Mouse (Mus musculus): Measurements from ENCODE around the gene Kcnj11. TPM values are rescaled to one million over a fixed set of nuclear protein-coding genes. Genes with fewer than 3 reads are reported as not detected.

The Kcnj11 gene
- total RNA-seq (2021) (100 to 1,000 TPM; 111 to 123 TPM), polyA plus RNA-seq (2012; rRNA removed) (110 and 182 TPM in 2 replicates)
- long read RNA-seq, transcript Kcnj11-201 (2 exons, 917 nt), result minor isoform, 7 of 126 reads
- long read RNA-seq, transcript Kcnj11-205 (1 exons, 3,142 nt), result major isoform, 117 of 126 reads
- long read RNA-seq, partial matches to known transcripts, result 0 of 126 reads
- long read RNA-seq, other reads (novel, unspliced or antisense), result 0 of 126 reads

DNA sequence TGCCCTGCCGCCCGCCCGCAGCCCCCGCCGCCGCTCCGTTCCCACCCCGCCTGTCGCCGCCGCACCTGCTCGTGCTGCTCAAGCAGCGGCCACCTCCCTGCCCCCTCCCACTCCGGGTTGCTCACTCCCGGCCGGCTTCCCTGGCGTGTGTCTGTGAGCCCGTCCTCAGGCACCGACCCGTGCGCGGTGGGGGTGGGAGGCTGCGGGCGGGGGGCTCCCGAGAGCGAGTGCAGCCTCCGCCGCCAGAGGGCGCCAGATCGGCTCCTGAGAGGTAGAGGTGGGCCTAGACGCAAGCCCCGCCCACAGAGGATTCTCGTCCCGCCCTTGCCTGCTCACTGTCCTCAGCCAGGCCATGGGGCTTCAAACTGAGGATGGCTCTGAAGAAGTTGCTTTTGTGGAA, at the start of gene Kcnj11:
Gene Kcnj11 (minus strand): TSS at position 202 of the 400 bp plus-strand sequence.
- intact Hi-C loops (cut with DNase I), result no loop called here
- Histone ChIP-seq H3K79me2 (replicated peaks; ENCODE audit: control insufficient read depth, insufficient read depth, low read length) (no peaks in the 10 kb centered on the region), H3K9ac (ENCODE audit: low read depth, low read length) (peak within 1 kb of the TSS; percentile 85), H3K4me1 (ENCODE audit: control insufficient read depth, insufficient read depth, low read length) (peaks cover 5% of the 10 kb centered on the region; the same call in 1 of the 2 replicates), H3K36me3 (ENCODE audit: control insufficient read depth, insufficient read depth, low read length) (no peaks in the 10 kb centered on the region), H3K27me3 (ENCODE audit: control insufficient read depth, insufficient read depth, low read length) (no peaks in the 10 kb centered on the region), H3K27ac (peak within 1 kb of the TSS; percentile 93), H3K4me3 (peak within 1 kb of the TSS; percentile 40)
- peak; percentile 77 to 79 for DNase-seq
- WGBS, result 1% methylated on average over 34 of the region's 34 CpGs
- TF ChIP-seq CTCF (IDR thresholded peaks at IDR 0.05) (peak; percentile 81), POLR2A (IDR thresholded peaks at IDR 0.05; ENCODE audit: insufficient read depth, low read depth, low read length) (peak; percentile 49; the same call in 1 of the 2 replicates), EP300 (IDR thresholded peaks at IDR 0.05; ENCODE audit: insufficient read depth, low read depth, low read length) (0 out of 2 replicates have a peak, but pooled peaks have one; percentile 17)

DNA sequence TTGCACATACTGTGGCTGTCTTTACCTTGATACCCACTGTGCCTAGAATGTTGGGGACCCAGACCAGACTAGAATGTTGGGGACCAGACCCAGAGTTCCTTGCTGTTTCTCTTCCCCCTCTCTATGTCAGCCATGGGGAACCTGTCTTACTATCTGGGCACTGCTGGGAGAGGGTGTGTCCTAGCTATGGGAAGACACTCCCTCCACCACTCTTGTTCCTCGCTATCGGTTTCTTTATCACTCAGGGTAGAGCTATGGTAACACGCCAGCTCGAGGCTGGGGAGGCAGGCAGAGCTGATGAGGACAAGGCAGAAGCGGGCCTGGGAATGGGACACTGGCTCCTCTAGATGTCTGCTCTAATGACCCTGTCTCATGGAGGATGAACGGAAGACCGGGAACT, 46.9 kb upstream of the Kcnj11 start:
- WGBS, result 63% methylated on average over 7 of the region's 7 CpGs
- H3K4me1 ChIP-seq (ENCODE audit: control insufficient read depth, insufficient read depth, low read length), result no peaks in the 10 kb centered on the region
- no peaks in the 10 kb centered on the region for H3K79me2 ChIP-seq (replicated peaks; ENCODE audit: control insufficient read depth, insufficient read depth, low read length)
- H3K36me3 ChIP-seq (ENCODE audit: control insufficient read depth, insufficient read depth, low read length), result no peaks in the 10 kb centered on the region
- no peak for TF ChIP-seq EP300 (IDR thresholded peaks at IDR 0.05; ENCODE audit: insufficient read depth, low read depth, low read length)
- TF ChIP-seq CTCF (IDR thresholded peaks at IDR 0.05), result no peak
- TF ChIP-seq POLR2A (IDR thresholded peaks at IDR 0.05; ENCODE audit: insufficient read depth, low read depth, low read length), result no peak
- intact Hi-C loops (cut with DNase I), result no loop called here
- no peak overlapping the region for H3K9ac ChIP-seq (ENCODE audit: low read depth, low read length)
- no peak overlapping the region for H3K4me3 ChIP-seq
- no peaks in the 10 kb centered on the region for H3K27me3 ChIP-seq (ENCODE audit: control insufficient read depth, insufficient read depth, low read length)
- no peak for DNase-seq
- no peak overlapping the region for H3K27ac ChIP-seq

DNA sequence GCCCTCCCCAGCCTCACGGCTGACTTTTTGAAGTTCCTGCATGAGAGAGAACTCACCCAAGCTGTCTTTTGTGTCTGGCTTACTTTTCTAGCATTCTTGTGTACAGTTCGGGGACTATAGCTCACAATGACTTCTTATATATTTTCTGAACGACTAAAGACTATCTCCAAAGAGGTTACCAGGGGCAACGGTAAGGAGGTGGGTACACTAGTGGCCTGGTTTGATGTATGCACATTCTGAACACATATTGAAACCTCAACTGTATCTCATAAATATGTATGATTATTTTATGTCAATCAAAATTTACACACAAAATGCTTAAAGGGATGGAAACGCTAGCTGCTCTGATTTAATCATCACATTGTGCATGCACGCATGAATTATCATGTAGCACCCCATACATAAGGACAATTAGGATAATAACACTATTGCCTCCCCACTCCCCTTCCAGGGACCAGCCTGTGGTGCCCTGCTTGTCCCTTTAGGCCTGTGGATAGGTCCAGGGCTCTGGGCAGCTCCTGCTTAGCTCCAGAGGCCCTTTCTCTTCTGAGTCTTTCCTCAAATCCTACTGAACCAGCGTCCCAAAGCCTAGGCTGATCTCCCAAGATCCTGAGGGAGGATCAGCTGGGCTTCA, 46.2 kb upstream of the Kcnj11 start:
- WGBS, result 84% methylated on average over 7 of the region's 7 CpGs
- Histone ChIP-seq H3K27ac (no peak overlapping the region), H3K79me2 (replicated peaks; ENCODE audit: control insufficient read depth, insufficient read depth, low read length) (no peaks in the 10 kb centered on the region), H3K36me3 (ENCODE audit: control insufficient read depth, insufficient read depth, low read length) (no peaks in the 10 kb centered on the region), H3K9ac (ENCODE audit: low read depth, low read length) (no peak overlapping the region), H3K27me3 (ENCODE audit: control insufficient read depth, insufficient read depth, low read length) (no peaks in the 10 kb centered on the region), H3K4me1 (ENCODE audit: control insufficient read depth, insufficient read depth, low read length) (no peaks in the 10 kb centered on the region), H3K4me3 (no peak overlapping the region)
- no peak for DNase-seq
- intact Hi-C loops (cut with DNase I), result no loop called here
- TF ChIP-seq EP300 (IDR thresholded peaks at IDR 0.05; ENCODE audit: insufficient read depth, low read depth, low read length), result no peak
- no peak for TF ChIP-seq CTCF (IDR thresholded peaks at IDR 0.05)

DNA sequence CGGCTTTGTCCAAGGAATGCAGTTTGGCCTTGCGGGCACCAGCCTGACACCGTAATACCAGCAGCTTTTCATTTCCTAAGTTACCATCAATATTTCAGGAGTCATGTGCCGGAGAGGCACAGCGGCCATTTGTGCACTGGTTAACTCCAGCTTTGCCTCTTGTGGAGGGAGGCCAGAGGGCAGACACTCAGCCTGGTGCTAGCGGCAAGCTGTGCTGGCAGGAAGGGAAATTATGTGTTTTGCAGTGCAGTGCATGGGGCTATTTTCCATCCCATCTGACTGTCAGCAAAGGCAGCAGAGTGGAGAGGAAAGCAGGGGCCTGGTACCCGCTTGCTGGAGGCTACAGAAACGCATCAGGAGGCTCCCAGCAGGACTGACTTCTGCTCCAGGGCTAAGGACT, 43.5 kb upstream of the Kcnj11 start:
- Histone ChIP-seq H3K36me3 (ENCODE audit: control insufficient read depth, insufficient read depth, low read length) (no peaks in the 10 kb centered on the region), H3K4me1 (ENCODE audit: control insufficient read depth, insufficient read depth, low read length) (no peaks in the 10 kb centered on the region), H3K27me3 (ENCODE audit: control insufficient read depth, insufficient read depth, low read length) (no peaks in the 10 kb centered on the region), H3K79me2 (replicated peaks; ENCODE audit: control insufficient read depth, insufficient read depth, low read length) (no peaks in the 10 kb centered on the region), H3K27ac (no peak overlapping the region), H3K4me3 (no peak overlapping the region), H3K9ac (ENCODE audit: low read depth, low read length) (no peak overlapping the region)
- DNase-seq, result no peak
- WGBS, result 81% methylated on average over 8 of the region's 8 CpGs
- intact Hi-C loops (cut with DNase I), result no loop called here
- no peak for TF ChIP-seq POLR2A (IDR thresholded peaks at IDR 0.05; ENCODE audit: insufficient read depth, low read depth, low read length)
- no peak for TF ChIP-seq EP300 (IDR thresholded peaks at IDR 0.05; ENCODE audit: insufficient read depth, low read depth, low read length)

DNA sequence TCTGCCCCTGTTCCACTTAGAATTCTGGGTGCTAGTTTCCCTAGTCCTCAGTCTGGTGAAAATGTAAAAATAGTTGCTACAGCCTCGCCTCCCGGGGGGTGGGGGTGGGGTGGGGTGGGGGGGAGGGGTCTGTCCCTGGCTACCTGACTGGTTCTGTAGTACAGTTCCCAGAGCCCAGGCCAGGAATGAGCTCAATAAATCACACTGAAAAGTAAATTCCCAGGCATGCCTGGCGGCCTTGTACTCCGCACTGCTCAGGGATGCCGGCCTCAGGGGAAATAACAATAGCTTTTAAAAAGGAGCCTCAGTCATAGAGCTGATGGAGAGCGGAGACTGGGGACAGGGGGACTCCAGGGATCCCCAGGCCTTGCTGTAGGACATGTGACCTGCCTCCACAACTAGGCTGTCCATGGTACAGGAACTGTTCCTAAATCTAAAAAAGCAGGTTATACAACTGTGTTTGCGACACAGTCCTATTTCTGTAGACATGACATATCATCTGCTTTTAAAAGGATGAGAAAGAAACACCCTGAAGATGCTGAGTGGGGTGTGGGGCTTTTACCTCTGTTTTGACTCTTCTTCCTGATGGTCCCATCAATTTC, 37.9 kb upstream of the Kcnj11 start:
- Histone ChIP-seq H3K9ac (ENCODE audit: low read depth, low read length) (no peak overlapping the region), H3K27ac (no peak overlapping the region), H3K4me3 (no peak overlapping the region), H3K79me2 (replicated peaks; ENCODE audit: control insufficient read depth, insufficient read depth, low read length) (no peaks in the 10 kb centered on the region), H3K4me1 (ENCODE audit: control insufficient read depth, insufficient read depth, low read length) (no peaks in the 10 kb centered on the region; the same call in 1 of the 2 replicates), H3K36me3 (ENCODE audit: control insufficient read depth, insufficient read depth, low read length) (no peaks in the 10 kb centered on the region), H3K27me3 (ENCODE audit: control insufficient read depth, insufficient read depth, low read length) (no peaks in the 10 kb centered on the region)
- TF ChIP-seq POLR2A (IDR thresholded peaks at IDR 0.05; ENCODE audit: insufficient read depth, low read depth, low read length) (no peak), CTCF (IDR thresholded peaks at IDR 0.05) (no peak), EP300 (IDR thresholded peaks at IDR 0.05; ENCODE audit: insufficient read depth, low read depth, low read length) (no peak)
- 52% methylated on average over 7 of the region's 7 CpGs for WGBS
- DNase-seq, result no peak
- intact Hi-C loops (cut with DNase I), result loop anchor here (10.0 kb wide), 1 partner anchor 1444 kb away; no protein-coding TSS in a partner anchor

DNA sequence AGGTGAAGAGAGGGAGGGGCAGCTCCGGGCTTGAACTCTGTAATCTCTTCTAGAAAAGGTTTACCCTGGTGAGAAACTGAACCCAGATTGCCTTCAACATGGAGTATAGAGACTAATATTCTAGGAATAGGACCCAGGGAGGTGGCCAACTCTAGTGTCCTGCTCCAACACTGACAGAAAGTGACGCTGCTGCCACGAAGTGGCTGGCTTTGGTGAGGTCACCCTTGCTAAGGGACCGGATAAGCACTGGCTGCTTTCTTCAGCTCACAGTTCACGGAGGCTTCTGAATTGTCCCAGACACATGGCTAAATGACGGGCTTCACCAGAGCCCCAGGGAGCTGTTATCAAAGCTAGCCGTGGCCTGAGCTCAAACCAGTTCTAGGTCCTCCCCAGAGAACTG, 33.3 kb upstream of the Kcnj11 start:
- Histone ChIP-seq H3K36me3 (ENCODE audit: control insufficient read depth, insufficient read depth, low read length) (no peaks in the 10 kb centered on the region), H3K9ac (ENCODE audit: low read depth, low read length) (no peak overlapping the region), H3K27me3 (ENCODE audit: control insufficient read depth, insufficient read depth, low read length) (no peaks in the 10 kb centered on the region), H3K4me1 (ENCODE audit: control insufficient read depth, insufficient read depth, low read length) (no peaks in the 10 kb centered on the region; the same call in 1 of the 2 replicates), H3K79me2 (replicated peaks; ENCODE audit: control insufficient read depth, insufficient read depth, low read length) (no peaks in the 10 kb centered on the region), H3K27ac (no peak overlapping the region), H3K4me3 (no peak overlapping the region)
- 8% methylated on average over 7 of the region's 7 CpGs for WGBS
- peak in 1 of 2 experiments; percentile 44 for DNase-seq
- TF ChIP-seq CTCF (IDR thresholded peaks at IDR 0.05) (peak; percentile 48), EP300 (IDR thresholded peaks at IDR 0.05; ENCODE audit: insufficient read depth, low read depth, low read length) (0 out of 2 replicates have a peak, but pooled peaks have one; percentile 55), POLR2A (IDR thresholded peaks at IDR 0.05; ENCODE audit: insufficient read depth, low read depth, low read length) (no peak)
- intact Hi-C loops (cut with DNase I), result loop anchor here (5.0 to 10.0 kb wide), 3 partner anchors 37 to 1439 kb away; no protein-coding TSS in a partner anchor
